Mouse (Mus musculus) bone marrow macrophage, adult 2 months (primary cell): Measurements from ENCODE around the gene Dab1.

Experiments used
- CTCF ChIP-seq: IDR thresholded peaks from 2 replicates; pipeline ENCODE4 v1.5.1; 2012; ENCODE audit warnings: low read depth, mild to moderate bottlenecking, low read length, moderate library complexity
- POLR2A ChIP-seq: IDR thresholded peaks from 2 replicates; pipeline ENCODE4 v1.6.1; 2012; ENCODE audit warnings: mild to moderate bottlenecking, low read depth, low read length, borderline replicate concordance

GRCm38 (mm10) chr4:103619321-103619945 is at the start of gene Dab1:
- TF ChIP-seq CTCF (no peak), POLR2A (no peak)
